Mouse (Mus musculus): Measurements from ENCODE around the gene Klre1. TPM values are rescaled to one million over a fixed set of nuclear protein-coding genes. Genes with fewer than 3 reads are reported as not detected.

Gene Klre1
- 0.77 TPM for polyA plus RNA-seq (2014; fragmentation: Illumina TruSeq; extraction: RNeasy Lipid Tissue Mini Kit (QIAGEN cat#74804); ENCODE audit: low read depth, low replicate concordance)

GRCm38 (mm10) chr6:129577605-129578004 lies at the start of gene Klre1:
Klre1 (plus strand) TSS chr6:129577905.

GRCm38 (mm10) chr6:129532942-129533860 lies 44.5 kb upstream of the Klre1 start, which contains the start of gene Gabarapl1:
Gabarapl1 (plus strand) TSS chr6:129533160.

GRCm38 (mm10) chr6:129591508-129591907 lies 13.8 kb downstream of the Klre1 start, which contains the start of gene Klrd1:
Klrd1 (plus strand) TSS chr6:129591782.

GRCm38 (mm10) chr6:129623735-129624134 lies 46.0 kb downstream of the Klre1 start, which contains the start of gene Klrk1:
Klrk1 (minus strand) TSS chr6:129623864.

Other genes with a start within 250 kb of the Klre1 start
- gene 4922502D21Rik, start 246.1 kb upstream of the Klre1 start, polyA plus RNA-seq (2014; fragmentation: Illumina TruSeq; extraction: RNeasy Lipid Tissue Mini Kit (QIAGEN cat#74804); ENCODE audit: low read depth, low replicate concordance), result not detected
- gene Clec12a, start 235.2 kb upstream of the Klre1 start, polyA plus RNA-seq (2014; fragmentation: Illumina TruSeq; extraction: RNeasy Lipid Tissue Mini Kit (QIAGEN cat#74804); ENCODE audit: low read depth, low replicate concordance), result 9.6 TPM
- not detected for gene Clec12b, start 192.0 kb upstream of the Klre1 start, polyA plus RNA-seq (2014; fragmentation: Illumina TruSeq; extraction: RNeasy Lipid Tissue Mini Kit (QIAGEN cat#74804); ENCODE audit: low read depth, low replicate concordance)
- gene Clec1b, start 180.6 kb upstream of the Klre1 start, polyA plus RNA-seq (2014; fragmentation: Illumina TruSeq; extraction: RNeasy Lipid Tissue Mini Kit (QIAGEN cat#74804); ENCODE audit: low read depth, low replicate concordance), result 22.1 TPM
- gene Clec9a, start 169.0 kb upstream of the Klre1 start, polyA plus RNA-seq (2014; fragmentation: Illumina TruSeq; extraction: RNeasy Lipid Tissue Mini Kit (QIAGEN cat#74804); ENCODE audit: low read depth, low replicate concordance), result 2.5 TPM
- 2.4 TPM for gene Clec1a, start 125.9 kb upstream of the Klre1 start, polyA plus RNA-seq (2014; fragmentation: Illumina TruSeq; extraction: RNeasy Lipid Tissue Mini Kit (QIAGEN cat#74804); ENCODE audit: low read depth, low replicate concordance)
- 0.11 TPM for gene Olr1, start 70.7 kb upstream of the Klre1 start, polyA plus RNA-seq (2014; fragmentation: Illumina TruSeq; extraction: RNeasy Lipid Tissue Mini Kit (QIAGEN cat#74804); ENCODE audit: low read depth, low replicate concordance)
- gene Tmem52b, start 65.3 kb upstream of the Klre1 start, polyA plus RNA-seq (2014; fragmentation: Illumina TruSeq; extraction: RNeasy Lipid Tissue Mini Kit (QIAGEN cat#74804); ENCODE audit: low read depth, low replicate concordance), result not detected
- gene Gabarapl1, start 44.7 kb upstream of the Klre1 start, polyA plus RNA-seq (2014; fragmentation: Illumina TruSeq; extraction: RNeasy Lipid Tissue Mini Kit (QIAGEN cat#74804); ENCODE audit: low read depth, low replicate concordance), result 145 TPM
- gene Klrd1, start 13.9 kb downstream of the Klre1 start, polyA plus RNA-seq (2014; fragmentation: Illumina TruSeq; extraction: RNeasy Lipid Tissue Mini Kit (QIAGEN cat#74804); ENCODE audit: low read depth, low replicate concordance), result 4.5 TPM
- gene Klrk1, start 46.0 kb downstream of the Klre1 start, polyA plus RNA-seq (2014; fragmentation: Illumina TruSeq; extraction: RNeasy Lipid Tissue Mini Kit (QIAGEN cat#74804); ENCODE audit: low read depth, low replicate concordance), result 5.4 TPM
- not detected for gene Klrc3, start 65.4 kb downstream of the Klre1 start, polyA plus RNA-seq (2014; fragmentation: Illumina TruSeq; extraction: RNeasy Lipid Tissue Mini Kit (QIAGEN cat#74804); ENCODE audit: low read depth, low replicate concordance)
- gene Klrc2, start 82.8 kb downstream of the Klre1 start, polyA plus RNA-seq (2014; fragmentation: Illumina TruSeq; extraction: RNeasy Lipid Tissue Mini Kit (QIAGEN cat#74804); ENCODE audit: low read depth, low replicate concordance), result 0.40 TPM
- 0.90 TPM for gene Klrc1, start 101.1 kb downstream of the Klre1 start, polyA plus RNA-seq (2014; fragmentation: Illumina TruSeq; extraction: RNeasy Lipid Tissue Mini Kit (QIAGEN cat#74804); ENCODE audit: low read depth, low replicate concordance)
- not detected for gene Klri1, start 139.2 kb downstream of the Klre1 start, polyA plus RNA-seq (2014; fragmentation: Illumina TruSeq; extraction: RNeasy Lipid Tissue Mini Kit (QIAGEN cat#74804); ENCODE audit: low read depth, low replicate concordance)
- gene Klri2, start 162.6 kb downstream of the Klre1 start, polyA plus RNA-seq (2014; fragmentation: Illumina TruSeq; extraction: RNeasy Lipid Tissue Mini Kit (QIAGEN cat#74804); ENCODE audit: low read depth, low replicate concordance), result 0.19 TPM
- not detected for gene Gm156, start 206.4 kb downstream of the Klre1 start, polyA plus RNA-seq (2014; fragmentation: Illumina TruSeq; extraction: RNeasy Lipid Tissue Mini Kit (QIAGEN cat#74804); ENCODE audit: low read depth, low replicate concordance)